Mouse (Mus musculus) heart, postnatal 0 days (tissue): ENCODE measurements around the gene Lamb1.

Source experiments
- CTCF ChIP-seq: IDR thresholded peaks from 2 replicates; pipeline ENCODE4 v1.5.1; 2016; ENCODE audit warnings: antibody characterized with exemption, control low read depth, low read depth
- EP300 ChIP-seq: IDR thresholded peaks from 2 replicates; pipeline ENCODE4 v1.6.1; 2016; ENCODE audit warnings: antibody characterized with exemption, low read depth

- no peak for TF ChIP-seq CTCF
- no peak for TF ChIP-seq EP300
Measured at GRCm38 (mm10) chr12:31244691-31245090, 20.3 kb upstream of the Lamb1 start.
